Mouse (Mus musculus): ENCODE measurements at regions not wholly inside any gene's neighbourhood (a gene's known extent, or its start where the extent isn't known, plus 50 kb on each side); places are given as distances from the start of the nearest gene placed in this dataset.

DNA sequence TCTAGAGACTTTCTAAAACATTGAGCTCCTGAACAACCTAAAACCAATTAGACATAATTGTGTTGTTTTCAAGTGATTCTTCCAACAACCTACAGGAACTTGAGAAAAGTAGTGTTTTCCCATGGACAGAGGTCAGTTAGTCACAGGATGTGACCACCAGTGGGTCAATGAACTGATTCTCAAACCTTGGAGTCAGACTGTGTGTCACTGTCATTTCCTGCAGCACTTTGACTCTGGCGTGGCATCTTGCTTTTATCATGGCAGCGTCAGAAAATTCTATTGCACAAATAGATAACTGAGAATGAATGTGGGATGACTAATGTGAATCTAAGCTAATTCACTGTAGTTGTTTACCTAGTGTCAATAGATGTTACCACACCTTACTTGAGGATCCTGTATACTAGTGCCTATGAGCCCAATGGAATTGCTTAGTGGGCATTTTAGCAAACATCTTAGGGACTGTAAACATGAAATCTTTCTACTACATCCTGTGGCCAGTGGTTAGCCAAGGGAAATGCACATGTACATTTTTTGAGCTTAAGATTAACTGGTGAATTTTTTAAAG lies 150.6 kb upstream of the Fam84a start:
- Histone ChIP-seq H3K4me1 (ENCODE audit: control insufficient read depth, insufficient read depth, low read length) (no peaks in the 10 kb centered on the region), H3K27ac (ENCODE audit: low read depth, low read length) (no peak overlapping the region), H3K4me3 (ENCODE audit: low read depth, low read length) (no peak overlapping the region), H3K36me3 (ENCODE audit: control insufficient read depth, insufficient read depth, low read length) (no peaks in the 10 kb centered on the region), H3K9ac (replicated peaks; ENCODE audit: low read depth, low read length) (no peak overlapping the region), H3K9me3 (ENCODE audit: control insufficient read depth, low read length) (no peaks in the 10 kb centered on the region), H3K4me2 (ENCODE audit: low read depth, low read length) (no peak overlapping the region), H3K27me3 (ENCODE audit: control insufficient read depth, insufficient read depth, low read length) (no peaks in the 10 kb centered on the region)
- no peak for ATAC-seq (ENCODE audit: low read depth)
- 69% methylated on average over 2 of the region's 2 CpGs for WGBS

DNA sequence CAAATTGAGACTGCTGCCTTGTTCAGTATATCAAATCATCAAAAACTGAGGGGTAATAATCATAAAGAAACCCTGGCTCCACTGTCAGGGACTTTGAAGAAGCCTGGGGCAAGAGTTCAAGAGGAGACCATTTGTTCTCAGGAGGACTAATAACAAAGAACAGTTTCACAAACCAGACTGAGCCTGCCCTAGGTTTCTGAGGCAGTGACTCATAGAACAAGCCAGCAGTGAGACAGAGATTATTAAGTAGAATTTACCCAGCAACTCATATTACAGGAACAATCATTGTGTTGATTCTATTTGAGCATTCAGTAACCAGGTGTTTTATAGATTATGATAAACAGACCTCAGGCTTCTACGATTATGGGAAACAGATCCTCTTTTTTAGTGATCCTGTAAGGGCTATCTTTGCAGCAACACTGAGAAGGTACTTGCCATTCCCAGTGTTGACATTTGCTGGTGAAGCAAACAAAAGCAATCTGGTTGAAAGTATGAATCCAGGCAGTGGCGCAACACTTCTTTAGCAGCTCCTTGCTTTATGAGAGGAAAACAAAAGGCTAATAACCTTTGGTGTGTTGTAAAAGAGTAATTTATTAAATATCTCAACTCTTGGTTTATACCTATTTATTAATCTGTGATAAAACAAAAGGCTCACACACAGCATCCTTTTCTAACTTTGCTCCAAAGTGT lies 150.0 kb upstream of the Fam84a start:
- H3K9me3 ChIP-seq (ENCODE audit: control insufficient read depth, low read length), result no peaks in the 10 kb centered on the region
- H3K36me3 ChIP-seq (ENCODE audit: control insufficient read depth, insufficient read depth, low read length), result no peaks in the 10 kb centered on the region
- no peaks in the 10 kb centered on the region for H3K4me1 ChIP-seq (ENCODE audit: control insufficient read depth, insufficient read depth, low read length)
- H3K4me2 ChIP-seq (ENCODE audit: low read depth, low read length), result no peak overlapping the region
- no peak for ATAC-seq (ENCODE audit: low read depth)
- no peak overlapping the region for H3K27ac ChIP-seq (ENCODE audit: low read depth, low read length)
- no peak overlapping the region for H3K4me3 ChIP-seq (ENCODE audit: low read depth, low read length)
- WGBS, result 70% methylated on average over 2 of the region's 2 CpGs
- no peak overlapping the region for H3K9ac ChIP-seq (replicated peaks; ENCODE audit: low read depth, low read length)
- H3K27me3 ChIP-seq (ENCODE audit: control insufficient read depth, insufficient read depth, low read length), result no peaks in the 10 kb centered on the region

- Histone ChIP-seq H3K4me2 (ENCODE audit: low read depth, low read length) (no peak overlapping the region), H3K4me3 (ENCODE audit: low read depth, low read length) (no peak overlapping the region), H3K9me3 (ENCODE audit: control insufficient read depth, low read length) (no peaks in the 10 kb centered on the region), H3K36me3 (ENCODE audit: control insufficient read depth, insufficient read depth, low read length) (no peaks in the 10 kb centered on the region), H3K4me1 (ENCODE audit: control insufficient read depth, insufficient read depth, low read length) (no peaks in the 10 kb centered on the region), H3K27ac (ENCODE audit: low read depth, low read length) (no peak overlapping the region), H3K27me3 (ENCODE audit: control insufficient read depth, insufficient read depth, low read length) (no peaks in the 10 kb centered on the region), H3K9ac (replicated peaks; ENCODE audit: low read depth, low read length) (no peak overlapping the region)
- 61% methylated on average over 3 of the region's 3 CpGs for WGBS
- no peak for ATAC-seq (ENCODE audit: low read depth)
Observed at GRCm38 (mm10) chr12:14292083-14292482, 140.2 kb upstream of the Fam84a start.

DNA sequence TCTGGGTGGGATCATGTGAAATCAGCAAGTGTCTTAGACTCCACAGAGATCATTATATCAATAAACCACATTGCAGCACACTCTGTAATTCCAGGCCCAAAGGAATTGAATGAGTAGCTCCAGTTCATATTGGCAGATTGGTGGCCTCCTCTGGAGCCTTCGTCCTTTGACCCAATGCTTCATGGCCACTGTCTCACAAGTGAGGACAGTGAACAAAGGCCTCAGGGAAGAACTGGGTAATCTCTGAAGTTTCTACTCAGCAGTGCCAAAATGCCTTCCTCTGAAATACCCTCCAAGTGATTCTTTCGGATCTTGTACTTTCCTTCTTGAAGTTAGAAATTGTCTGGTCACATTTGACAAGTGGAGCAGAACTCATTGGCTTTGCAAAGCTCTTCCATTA lies 135.8 kb upstream of the Fam84a start:
- Histone ChIP-seq H3K4me3 (ENCODE audit: low read depth, low read length) (no peak overlapping the region), H3K27ac (ENCODE audit: low read depth, low read length) (no peak overlapping the region), H3K27me3 (ENCODE audit: control insufficient read depth, insufficient read depth, low read length) (no peaks in the 10 kb centered on the region), H3K4me2 (ENCODE audit: low read depth, low read length) (no peak overlapping the region), H3K9me3 (ENCODE audit: control insufficient read depth, low read length) (no peaks in the 10 kb centered on the region), H3K9ac (replicated peaks; ENCODE audit: low read depth, low read length) (no peak overlapping the region), H3K4me1 (ENCODE audit: control insufficient read depth, insufficient read depth, low read length) (0 out of 2 replicates have a peak, but pooled peaks cover 3% of the 10 kb centered on the region), H3K36me3 (ENCODE audit: control insufficient read depth, insufficient read depth, low read length) (no peaks in the 10 kb centered on the region)
- no peak for ATAC-seq (ENCODE audit: low read depth)
- WGBS, result 86% methylated on average over 2 of the region's 2 CpGs

GRCm38 (mm10) chr12:14286676-14287075 lies 134.8 kb upstream of the Fam84a start:
- whole genome bisulfite sequencing, result 91% methylated on average over 1 of the region's 1 CpGs
- Histone ChIP-seq H3K9me3 (ENCODE audit: control insufficient read depth, low read length) (no peaks in the 10 kb centered on the region), H3K27me3 (ENCODE audit: control insufficient read depth, insufficient read depth, low read length) (no peaks in the 10 kb centered on the region), H3K9ac (replicated peaks; ENCODE audit: low read depth, low read length) (no peak overlapping the region), H3K4me3 (ENCODE audit: low read depth, low read length) (no peak overlapping the region), H3K4me1 (ENCODE audit: control insufficient read depth, insufficient read depth, low read length) (0 out of 2 replicates have a peak, but pooled peaks cover 3% of the 10 kb centered on the region), H3K4me2 (ENCODE audit: low read depth, low read length) (no peak overlapping the region), H3K27ac (ENCODE audit: low read depth, low read length) (no peak overlapping the region), H3K36me3 (ENCODE audit: control insufficient read depth, insufficient read depth, low read length) (no peaks in the 10 kb centered on the region)
- no peak for ATAC-seq (ENCODE audit: low read depth)

DNA sequence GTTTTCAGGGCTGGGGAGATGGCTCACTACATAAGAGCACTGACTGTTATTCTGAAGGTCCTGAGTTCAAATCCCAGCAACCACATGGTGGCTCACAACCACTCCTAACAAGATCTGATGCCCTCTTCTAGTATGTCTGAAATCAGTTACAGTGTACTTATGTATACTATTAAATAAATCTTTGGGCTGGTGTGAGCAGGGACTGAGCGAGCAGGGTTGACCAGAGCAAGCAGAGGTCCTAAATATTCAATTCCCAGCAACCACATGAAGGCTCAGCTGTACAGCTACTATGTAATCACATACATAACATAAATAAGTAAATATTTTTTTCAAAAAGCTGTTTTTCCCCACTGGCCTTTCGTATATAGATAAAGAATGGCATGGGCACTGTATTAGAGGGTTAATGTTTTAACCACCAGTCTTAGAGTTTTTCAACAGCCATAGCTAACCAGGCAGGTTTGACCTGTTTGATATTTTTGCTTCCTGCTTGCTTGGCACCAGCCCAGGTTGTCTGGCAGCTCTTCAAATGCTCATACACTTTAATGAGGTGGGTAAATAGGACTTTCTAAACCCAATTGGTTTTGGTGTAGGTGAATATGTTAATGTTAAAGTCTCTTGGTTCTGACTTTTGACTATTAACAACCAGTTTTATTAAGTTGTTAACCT lies 134.1 kb upstream of the Fam84a start:
- no peaks in the 10 kb centered on the region for H3K36me3 ChIP-seq (ENCODE audit: control insufficient read depth, insufficient read depth, low read length)
- H3K4me3 ChIP-seq (ENCODE audit: low read depth, low read length), result no peak overlapping the region
- H3K9me3 ChIP-seq (ENCODE audit: control insufficient read depth, low read length), result no peaks in the 10 kb centered on the region
- no peak overlapping the region for H3K9ac ChIP-seq (replicated peaks; ENCODE audit: low read depth, low read length)
- H3K27me3 ChIP-seq (ENCODE audit: control insufficient read depth, insufficient read depth, low read length), result no peaks in the 10 kb centered on the region
- H3K4me1 ChIP-seq (ENCODE audit: control insufficient read depth, insufficient read depth, low read length), result 0 out of 2 replicates have a peak, but pooled peaks cover 3% of the 10 kb centered on the region
- no peak for ATAC-seq (ENCODE audit: low read depth)
- H3K27ac ChIP-seq (ENCODE audit: low read depth, low read length), result no peak overlapping the region
- WGBS, result 89% methylated on average over 2 of the region's 2 CpGs
- H3K4me2 ChIP-seq (ENCODE audit: low read depth, low read length), result no peak overlapping the region

DNA sequence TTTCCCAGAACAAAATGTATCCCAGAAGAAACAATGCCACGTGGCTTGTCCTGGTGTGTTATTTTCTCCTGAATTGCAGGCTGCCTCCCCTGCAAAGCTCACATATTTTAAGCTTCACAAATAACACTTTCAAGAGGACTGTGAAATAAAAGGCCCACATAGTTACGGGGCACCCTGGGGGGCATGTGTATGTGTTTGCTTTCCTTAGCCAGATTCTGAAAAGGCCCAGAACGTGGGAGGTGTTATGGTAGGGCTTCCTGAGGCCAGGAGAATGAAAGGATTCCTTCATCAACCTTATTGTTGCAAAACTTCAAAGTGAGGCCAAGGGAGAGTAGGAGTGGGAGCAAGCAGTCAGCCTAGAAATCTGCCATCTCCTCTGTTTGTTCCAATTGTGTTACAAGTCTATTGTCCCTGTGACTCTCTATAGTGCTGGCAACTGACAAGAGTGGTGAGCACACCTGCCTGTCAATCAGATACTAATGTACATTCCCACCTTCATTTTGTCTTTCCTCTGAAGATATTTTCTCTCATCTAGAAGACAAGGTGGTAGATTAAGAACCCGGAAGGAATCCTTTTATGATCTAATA lies 131.3 kb upstream of the Fam84a start:
- no peak for ATAC-seq (ENCODE audit: low read depth)
- no peaks in the 10 kb centered on the region for H3K9me3 ChIP-seq (ENCODE audit: control insufficient read depth, low read length)
- no peak overlapping the region for H3K9ac ChIP-seq (replicated peaks; ENCODE audit: low read depth, low read length)
- no peak overlapping the region for H3K4me3 ChIP-seq (ENCODE audit: low read depth, low read length)
- no peaks in the 10 kb centered on the region for H3K36me3 ChIP-seq (ENCODE audit: control insufficient read depth, insufficient read depth, low read length)
- no peaks in the 10 kb centered on the region for H3K27me3 ChIP-seq (ENCODE audit: control insufficient read depth, insufficient read depth, low read length)
- no peak overlapping the region for H3K4me2 ChIP-seq (ENCODE audit: low read depth, low read length)
- no peak overlapping the region for H3K27ac ChIP-seq (ENCODE audit: low read depth, low read length)
- H3K4me1 ChIP-seq (ENCODE audit: control insufficient read depth, insufficient read depth, low read length), result 0 out of 2 replicates have a peak, but pooled peaks cover 3% of the 10 kb centered on the region
- 29% methylated on average over 4 of the region's 4 CpGs for WGBS

DNA sequence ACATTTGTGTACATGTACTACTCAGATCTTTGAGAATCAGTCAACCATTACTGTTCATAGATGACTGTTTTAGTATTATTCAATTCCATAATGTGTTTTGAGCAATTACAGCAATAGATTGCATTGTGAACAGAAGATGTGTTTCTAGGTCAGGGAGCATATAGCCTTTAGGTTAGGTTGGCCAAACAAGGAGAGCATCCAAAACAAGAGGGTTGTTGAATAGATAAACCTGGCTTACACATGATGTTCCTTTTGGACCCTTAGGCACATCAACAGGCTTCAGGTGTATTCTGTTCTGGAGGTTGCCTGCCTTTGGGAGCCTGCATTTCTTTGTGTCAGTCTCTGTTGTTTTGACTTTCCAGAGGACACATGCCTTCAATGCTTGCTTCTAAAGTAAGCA lies 123.4 kb upstream of the Fam84a start:
- Histone ChIP-seq H3K36me3 (ENCODE audit: control insufficient read depth, insufficient read depth, low read length) (no peaks in the 10 kb centered on the region), H3K4me1 (ENCODE audit: control insufficient read depth, insufficient read depth, low read length) (no peaks in the 10 kb centered on the region), H3K4me2 (ENCODE audit: low read depth, low read length) (no peak overlapping the region), H3K9ac (replicated peaks; ENCODE audit: low read depth, low read length) (no peak overlapping the region), H3K27ac (ENCODE audit: low read depth, low read length) (no peak overlapping the region), H3K4me3 (ENCODE audit: low read depth, low read length) (no peak overlapping the region), H3K27me3 (ENCODE audit: control insufficient read depth, insufficient read depth, low read length) (no peaks in the 10 kb centered on the region), H3K9me3 (ENCODE audit: control insufficient read depth, low read length) (no peaks in the 10 kb centered on the region)
- no peak for ATAC-seq (ENCODE audit: low read depth)

DNA sequence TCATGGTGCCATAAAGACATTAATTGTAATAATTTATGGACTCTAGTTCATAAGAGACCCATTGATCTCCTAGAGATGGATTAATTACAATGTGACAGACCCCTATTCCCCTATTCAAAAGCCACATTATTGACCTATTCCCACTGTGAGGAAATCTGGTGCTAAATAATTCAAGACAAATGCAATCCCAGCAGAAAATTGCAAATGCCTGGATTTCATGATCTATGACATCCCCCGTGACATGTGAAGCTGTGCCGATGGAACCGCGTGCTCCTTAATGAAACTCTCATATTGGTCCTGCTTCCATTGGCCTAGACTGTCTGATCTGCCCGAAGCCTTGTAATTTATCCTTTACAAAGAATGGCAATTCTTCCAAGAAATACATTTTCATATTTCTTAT lies 122.9 kb upstream of the Fam84a start:
- Histone ChIP-seq H3K4me2 (ENCODE audit: low read depth, low read length) (no peak overlapping the region), H3K27ac (ENCODE audit: low read depth, low read length) (no peak overlapping the region), H3K36me3 (ENCODE audit: control insufficient read depth, insufficient read depth, low read length) (no peaks in the 10 kb centered on the region), H3K4me3 (ENCODE audit: low read depth, low read length) (no peak overlapping the region), H3K9ac (replicated peaks; ENCODE audit: low read depth, low read length) (no peak overlapping the region), H3K9me3 (ENCODE audit: control insufficient read depth, low read length) (no peaks in the 10 kb centered on the region), H3K27me3 (ENCODE audit: control insufficient read depth, insufficient read depth, low read length) (no peaks in the 10 kb centered on the region), H3K4me1 (ENCODE audit: control insufficient read depth, insufficient read depth, low read length) (no peaks in the 10 kb centered on the region)
- ATAC-seq (ENCODE audit: low read depth), result peak; percentile 87; the same call in 1 of the 2 replicates
- 20% methylated on average over 5 of the region's 5 CpGs for WGBS

Measured in neural tube, embryonic 14.5 days (tissue).